Mouse (Mus musculus) heart, adult 18-20 months (tissue): Measurements from ENCODE around the gene Cd46. TPM values are rescaled to one million over a fixed set of nuclear protein-coding genes. Genes with fewer than 3 reads are reported as not detected.

Experiments used
- DNase-seq, 2 experiments: peaks; one replicate each; pipeline ENCODE4 v3.0.0; 2021 to 2022; ENCODE audit warnings: mixed read lengths in 1 of 2
- long read RNA-seq, 2 experiments: library from polyadenylated mRNA; stranded (forward); transcript quantifications; one replicate each; pipeline ENCODE4 v2.0.0; 2021
- total RNA-seq, 2 experiments: library from RNA; stranded (reverse); gene quantifications; 2 replicates each; pipeline ENCODE4 v1.2.3; 2021

Gene Cd46
- total RNA-seq, result under 1 TPM; 0.57 to 0.65 TPM
- long read RNA-seq, experiment 1, partial matches to known transcripts, result 0 of 1 reads
- long read RNA-seq, experiment 1, other reads (novel, unspliced or antisense), result 1 of 1 reads
- long read RNA-seq, experiment 2, result 0 reads

DNA sequence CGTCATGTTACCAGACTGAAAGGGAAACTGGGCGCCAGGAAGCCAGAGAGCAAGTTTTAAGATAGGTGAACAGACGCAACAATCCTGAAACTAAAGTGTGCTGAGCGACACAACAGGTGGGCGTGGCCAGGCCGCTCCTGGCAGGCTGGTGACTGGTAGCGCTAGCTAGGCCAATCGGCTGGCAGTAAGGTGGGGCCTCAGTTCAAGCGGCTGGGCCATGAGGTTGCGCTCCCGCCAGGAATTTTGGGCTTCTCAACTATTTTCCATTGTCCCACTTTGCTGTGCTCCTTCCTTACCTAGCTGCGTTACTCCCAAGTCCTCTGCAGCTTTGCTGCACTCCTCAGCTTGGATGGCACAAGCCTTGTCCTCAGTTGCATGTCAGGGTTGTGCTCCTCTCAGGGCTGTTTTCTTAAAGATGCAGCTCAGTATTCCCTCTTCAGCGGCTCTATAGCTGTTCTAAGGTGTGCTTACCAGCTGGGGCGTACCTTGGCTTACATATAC, at the start of gene Cd46:
Cd46 (minus strand) TSS at position 30 of the 501 bp plus-strand sequence.
- DNase-seq, result peak; percentile 78 to 84

DNA sequence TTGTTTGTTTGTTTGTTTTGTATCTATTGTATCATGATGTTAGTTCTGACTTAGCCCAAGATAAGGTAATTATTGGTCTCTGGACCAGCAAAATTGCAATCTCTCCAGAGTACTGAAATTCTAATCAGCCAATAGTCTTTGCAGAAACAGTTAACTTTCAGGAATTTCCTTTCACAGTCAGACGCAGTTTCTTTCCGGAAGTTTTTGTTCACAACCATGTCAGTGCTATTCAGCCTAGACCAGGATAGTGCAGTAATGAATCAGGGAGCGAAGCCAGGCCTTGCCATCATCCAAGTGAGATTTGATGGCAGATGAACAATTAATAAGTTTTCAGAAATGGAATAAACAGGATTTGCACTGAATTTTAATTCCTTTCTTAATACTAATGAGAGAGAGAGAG, 40.0 kb upstream of the Cd46 start:
- DNase-seq, result peak; percentile 23 to 36

DNA sequence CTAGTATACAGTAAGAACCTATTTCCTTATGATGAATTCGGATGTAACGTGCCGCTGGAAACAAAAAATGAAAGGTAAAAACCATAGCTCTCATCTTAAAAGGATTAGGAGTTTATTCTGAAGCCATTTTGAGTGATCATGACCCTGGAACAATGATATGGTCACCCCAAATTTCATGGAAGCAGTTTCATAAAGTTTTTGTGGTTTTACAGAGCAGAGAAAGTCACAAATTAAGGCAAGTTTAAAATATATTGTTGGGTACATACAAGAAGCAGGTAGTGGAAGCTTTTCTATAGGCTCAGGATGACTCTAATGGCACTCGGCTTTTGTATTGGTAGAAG, 39.6 kb upstream of the Cd46 start:
- DNase-seq, result no peak

DNA sequence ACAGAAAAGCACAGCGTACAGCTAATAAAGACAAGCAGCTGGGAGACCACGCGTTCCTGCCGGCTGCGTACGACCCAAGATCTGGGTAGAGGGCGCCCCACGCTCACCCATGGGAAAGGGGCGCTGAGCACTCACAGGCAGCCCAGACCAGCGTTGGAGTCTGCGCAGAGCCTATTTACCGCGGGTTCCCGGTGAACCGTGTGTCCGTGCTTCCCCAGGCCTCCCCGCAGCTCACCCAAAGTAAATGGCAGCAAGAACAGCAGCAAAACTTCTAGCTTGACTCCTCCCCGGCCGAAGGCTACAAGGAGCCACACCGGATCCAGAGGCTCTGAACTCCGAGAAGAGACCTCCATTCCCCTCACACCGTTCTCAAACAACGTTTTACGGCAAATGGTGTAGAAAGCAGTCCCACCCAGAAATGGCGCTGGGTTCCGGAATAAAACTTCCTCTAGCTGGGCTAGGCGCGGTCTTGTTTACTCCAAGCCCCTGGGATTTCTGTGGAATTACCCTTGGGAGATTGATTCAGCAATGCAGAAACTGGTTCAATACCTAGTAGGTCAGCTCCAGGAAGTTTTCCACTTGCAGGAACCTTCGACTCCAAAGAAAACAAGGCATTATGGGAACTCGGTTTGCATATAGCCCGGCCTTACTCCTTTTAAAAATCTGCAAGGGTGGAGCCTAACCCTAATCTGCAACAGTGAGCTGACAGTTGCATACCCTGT, 39.1 kb upstream of the Cd46 start, which contains the start of gene Cr1l:
Cr1l (minus strand) TSS at position 634 of the 722 bp plus-strand sequence.
- peak; percentile 92 to 93 for DNase-seq

DNA sequence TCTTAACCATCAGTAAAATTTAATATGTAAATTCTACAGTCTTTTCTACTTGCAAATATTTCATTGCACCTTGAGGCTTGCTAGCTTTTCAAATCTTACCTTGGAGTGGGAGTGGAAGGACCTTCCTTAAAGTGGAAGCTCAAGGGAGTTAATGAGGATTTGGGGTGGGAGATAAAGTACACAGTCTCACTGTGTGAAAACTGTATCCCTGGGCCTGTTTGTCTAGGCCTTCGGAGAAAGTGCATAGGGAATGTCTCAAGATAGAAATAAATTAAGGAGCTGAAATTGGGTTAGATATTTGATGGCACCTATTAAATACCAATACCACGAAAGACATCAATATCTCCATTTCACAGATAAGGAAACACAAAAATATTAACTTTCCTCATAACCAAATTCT, 38.4 kb upstream of the Cd46 start:
- no peak for DNase-seq

DNA sequence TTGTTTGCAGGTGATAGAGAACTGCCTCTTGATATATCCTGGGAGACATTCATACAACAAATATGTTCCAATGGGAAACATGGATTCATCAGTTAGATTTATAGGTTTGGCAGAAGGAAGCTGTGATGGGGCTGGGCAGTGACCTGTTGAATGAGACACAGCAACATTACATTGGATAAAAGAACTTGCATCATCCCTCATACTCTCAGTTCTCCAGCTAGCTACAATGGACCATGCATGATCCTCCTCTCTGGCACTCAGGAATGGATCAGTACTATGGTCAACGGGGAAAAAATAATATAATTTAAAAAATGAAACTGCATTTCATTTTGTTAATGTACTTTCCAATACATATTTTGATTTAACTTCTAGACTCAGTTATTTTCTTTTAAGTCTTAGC, 37.8 kb upstream of the Cd46 start:
- DNase-seq, result no peak

DNA sequence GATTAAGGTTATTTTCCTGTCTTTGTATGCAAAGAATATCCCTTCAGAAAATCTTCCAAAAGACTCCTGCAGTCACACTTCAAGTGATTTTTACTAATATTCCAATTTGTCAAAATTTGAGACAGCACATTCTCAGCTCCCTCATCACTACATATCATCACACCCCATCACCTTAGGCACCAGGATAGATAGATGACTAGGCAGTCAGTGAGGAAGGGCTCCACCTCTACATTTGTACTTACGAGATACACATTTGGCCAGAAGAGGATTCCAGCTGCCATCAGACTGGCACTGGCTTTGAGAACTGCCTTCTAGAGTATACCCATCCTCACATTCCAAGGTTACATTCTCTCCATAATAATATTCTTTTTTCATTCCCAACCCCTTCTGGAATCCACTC, 22.4 kb upstream of the Cd46 start:
- DNase-seq, result no peak

DNA sequence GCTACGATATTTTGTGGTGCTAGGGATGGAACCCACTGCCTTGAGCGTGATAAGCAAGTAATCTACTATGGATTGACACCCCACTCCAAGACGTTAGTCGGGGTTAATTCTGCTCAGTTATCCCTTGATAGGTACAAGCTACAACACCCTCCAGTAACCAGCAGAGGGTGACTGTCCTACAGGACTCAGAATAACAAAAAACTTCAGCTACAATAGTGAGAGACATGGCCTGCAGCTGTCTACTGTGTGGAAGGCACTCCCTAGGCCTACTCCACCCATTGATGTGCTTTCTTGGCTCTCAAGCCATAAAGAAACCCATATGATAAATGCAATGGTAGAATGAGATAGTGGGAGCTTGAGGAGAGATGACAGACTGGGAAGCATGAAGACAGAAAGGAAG, 21.6 kb upstream of the Cd46 start:
- no peak for DNase-seq

DNA sequence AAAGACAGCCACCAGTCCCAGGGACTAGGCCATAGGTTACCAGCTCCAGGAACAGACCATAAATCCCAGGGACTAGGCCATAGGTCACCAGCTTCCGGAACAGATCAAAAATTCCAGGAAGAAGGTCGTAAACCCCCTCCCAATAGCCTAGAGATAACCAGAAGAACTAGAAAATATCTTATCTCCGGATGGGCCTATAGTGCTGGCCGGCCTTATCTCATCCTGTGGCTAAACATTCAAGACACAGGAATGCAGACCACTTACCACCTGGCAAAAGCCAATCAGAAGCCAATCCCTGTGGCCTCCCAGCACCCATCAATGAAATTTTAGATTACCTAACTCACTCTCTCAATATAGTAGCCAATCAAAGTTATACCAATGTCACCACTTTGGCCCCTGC, 8.6 kb upstream of the Cd46 start:
- DNase-seq, result no peak

DNA sequence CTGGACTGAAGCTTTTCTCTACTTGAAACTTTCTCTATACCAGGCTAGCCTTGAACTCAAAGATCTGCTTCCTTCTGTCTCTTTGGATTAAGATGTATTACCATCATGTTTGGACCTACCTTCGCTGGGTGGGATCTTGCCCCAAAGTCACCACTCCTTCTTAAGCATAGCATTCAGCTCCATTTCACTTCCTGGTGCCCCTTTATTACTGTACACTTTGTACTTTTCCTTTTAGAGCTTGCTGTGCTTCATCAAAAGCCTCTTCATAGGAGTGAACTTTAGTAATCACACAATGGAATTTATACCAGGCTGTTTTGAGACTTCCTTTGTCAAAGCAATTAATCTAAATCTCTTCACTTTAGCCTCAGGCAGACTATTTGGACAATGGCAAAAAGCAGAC, 6.0 kb upstream of the Cd46 start:
- DNase-seq, result no peak

DNA sequence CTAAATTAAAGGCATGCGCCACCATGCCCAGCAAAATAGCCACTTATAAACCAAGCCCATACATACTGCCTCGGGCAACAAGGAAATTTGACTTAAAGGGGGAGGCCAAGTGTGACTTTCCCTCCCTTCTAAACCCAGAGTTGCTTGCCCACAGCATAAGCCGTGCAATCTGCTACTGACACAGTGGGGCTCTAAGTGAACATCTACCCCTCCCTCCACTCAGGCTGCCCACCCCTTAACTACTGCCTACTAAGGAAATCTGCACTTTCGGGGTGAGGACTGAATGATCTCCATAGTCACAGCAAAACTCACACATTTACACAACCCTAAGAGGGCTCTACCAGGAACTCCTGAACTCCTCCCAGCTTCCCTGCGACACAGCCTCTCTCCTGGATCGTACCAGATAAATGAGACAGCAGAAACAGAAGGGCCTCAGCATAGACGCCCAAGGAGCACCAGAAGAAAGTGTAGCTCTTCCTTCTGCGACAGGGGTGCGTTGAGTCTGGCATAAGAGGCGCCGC, 290 bp downstream of the Cd46 start:
- DNase-seq, result no peak

DNA sequence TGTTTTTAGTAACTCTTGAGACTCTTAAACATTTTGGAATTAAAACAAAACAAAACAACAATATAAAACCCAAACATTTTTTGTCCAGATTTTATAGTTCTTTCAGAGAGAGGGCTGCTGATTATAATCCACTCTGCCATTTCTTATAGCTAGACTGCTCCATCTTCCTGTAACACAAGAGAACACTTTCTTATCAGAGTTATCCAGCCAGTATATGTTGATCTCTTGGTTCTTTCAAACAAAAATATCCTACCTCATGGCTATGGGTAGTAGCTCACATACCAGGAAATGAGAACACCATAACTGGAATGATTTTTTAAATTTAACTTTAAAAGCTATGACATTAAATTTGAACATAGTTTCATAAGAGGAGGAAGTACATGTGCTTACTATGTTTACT, 9.9 kb downstream of the Cd46 start:
- DNase-seq, result no peak

DNA sequence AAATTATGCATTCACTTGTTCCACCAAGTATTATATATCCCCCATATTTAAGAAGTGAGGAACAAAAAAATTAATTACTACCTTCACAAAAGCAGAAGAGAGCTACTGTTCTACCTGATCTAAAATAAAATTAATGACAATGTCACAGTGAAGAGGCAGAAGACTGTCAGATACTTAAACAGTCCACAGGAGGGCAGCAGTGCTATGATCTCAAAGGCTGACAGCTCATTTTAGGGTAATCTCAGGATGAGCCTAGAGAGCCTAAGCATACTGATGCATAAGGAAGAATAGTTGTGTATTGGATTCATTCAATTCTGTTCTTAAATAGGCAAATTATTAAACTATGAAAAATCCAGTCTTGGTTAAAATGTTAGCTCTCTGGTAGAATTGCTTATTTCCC, 51.6 kb downstream of the Cd46 start:
- DNase-seq, result peak; percentile 48 to 72

DNA sequence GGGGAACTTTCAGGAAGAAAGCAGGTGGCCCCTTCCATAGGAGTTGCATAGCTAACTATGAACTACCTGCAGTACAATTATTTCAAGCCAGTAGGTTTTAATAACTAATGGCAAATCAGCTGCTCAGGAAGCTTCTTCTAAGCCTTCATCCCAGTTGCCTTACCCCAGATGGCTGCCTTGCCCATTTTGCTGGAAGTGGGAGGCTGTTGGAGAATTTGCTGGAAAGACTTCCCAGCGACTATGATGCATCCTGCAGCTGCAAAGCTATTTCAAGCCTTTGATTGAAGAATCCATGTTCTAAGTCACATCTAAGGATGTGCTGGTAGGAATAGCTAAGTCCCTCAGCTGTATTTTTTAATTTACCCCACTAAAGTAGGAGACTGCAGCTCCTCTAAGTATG, 53.7 kb downstream of the Cd46 start:
- peak in 1 of 2 experiments; percentile 7 for DNase-seq

DNA sequence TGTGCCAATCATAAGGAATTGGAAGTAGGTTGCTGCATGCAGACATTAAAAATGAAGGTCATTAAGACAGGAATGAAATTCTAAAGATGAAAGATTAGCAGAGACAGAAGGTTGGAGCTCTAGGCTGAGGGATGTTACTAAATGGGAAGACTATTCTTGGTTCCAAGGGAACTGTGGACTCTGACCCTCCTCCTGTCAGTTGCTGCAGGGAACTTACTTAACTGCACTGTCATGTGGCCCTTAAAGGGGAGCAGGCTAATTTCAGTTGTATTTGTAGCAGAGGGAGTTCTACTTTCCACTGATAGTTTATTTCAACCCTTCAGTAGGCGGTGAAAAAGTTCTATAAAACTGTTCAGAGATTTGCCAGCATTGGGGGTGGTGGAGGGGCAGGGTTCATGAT, 54.1 kb downstream of the Cd46 start:
- no peak for DNase-seq

DNA sequence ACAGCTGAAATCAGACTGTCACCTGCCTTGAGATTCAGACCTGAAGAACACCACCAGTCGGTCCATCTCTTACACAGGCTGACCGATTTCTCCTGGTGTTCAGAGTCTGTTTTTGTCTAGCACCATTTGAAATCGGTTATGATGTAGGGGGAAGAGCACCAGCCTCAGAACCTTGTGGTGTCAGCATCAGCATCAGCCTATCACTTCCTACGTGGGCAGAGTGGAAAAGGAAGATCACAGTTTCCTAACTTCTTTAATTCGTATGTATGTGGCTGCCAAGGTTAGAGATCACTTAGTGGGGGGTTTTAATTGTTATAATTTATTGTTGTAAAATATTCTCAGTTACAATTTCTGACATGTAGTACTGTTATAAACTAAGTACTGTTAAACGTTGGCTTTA, 54.6 kb downstream of the Cd46 start:
- no peak for DNase-seq

DNA sequence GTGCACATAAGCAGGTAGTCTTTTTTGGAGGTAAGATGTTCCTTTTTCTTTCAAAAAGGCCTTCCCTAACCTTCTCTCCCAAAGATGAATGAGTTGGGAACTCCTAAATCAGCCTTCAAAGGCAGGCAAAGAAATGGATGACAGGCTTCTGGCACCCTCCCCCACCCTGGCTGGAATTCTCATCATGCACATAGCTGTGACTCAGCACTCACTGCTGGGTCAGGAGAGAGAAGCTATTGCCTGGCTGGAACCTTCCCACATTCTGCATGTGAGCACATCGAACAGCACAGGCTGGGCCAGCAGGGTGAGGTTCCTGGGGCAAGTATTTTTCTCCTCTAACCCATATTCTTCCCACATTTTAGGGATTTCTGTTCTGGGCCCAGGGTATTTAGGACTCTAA, 58.1 kb downstream of the Cd46 start:
- DNase-seq, result peak; percentile 82 to 83

DNA sequence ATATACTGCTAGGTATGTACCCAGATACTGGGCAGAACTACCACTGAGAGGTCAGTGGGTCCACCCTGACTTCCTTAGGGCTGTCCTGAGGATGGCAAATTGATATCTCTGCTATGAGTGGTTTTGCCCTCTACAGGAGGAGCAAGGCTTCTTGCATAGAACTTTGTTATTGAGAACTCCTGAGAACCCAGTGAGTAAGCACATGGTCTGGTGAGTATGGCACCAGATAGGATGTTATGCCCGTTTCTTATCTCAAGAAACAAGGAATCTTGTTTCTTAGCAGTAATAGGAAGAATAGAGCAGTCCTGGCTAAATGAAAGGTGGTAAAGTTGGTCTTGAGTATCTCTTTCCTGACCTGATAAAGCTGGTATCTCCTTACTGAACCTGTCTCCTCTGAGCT, 59.3 kb downstream of the Cd46 start:
- DNase-seq, result peak in 1 of 2 experiments; percentile 11

DNA sequence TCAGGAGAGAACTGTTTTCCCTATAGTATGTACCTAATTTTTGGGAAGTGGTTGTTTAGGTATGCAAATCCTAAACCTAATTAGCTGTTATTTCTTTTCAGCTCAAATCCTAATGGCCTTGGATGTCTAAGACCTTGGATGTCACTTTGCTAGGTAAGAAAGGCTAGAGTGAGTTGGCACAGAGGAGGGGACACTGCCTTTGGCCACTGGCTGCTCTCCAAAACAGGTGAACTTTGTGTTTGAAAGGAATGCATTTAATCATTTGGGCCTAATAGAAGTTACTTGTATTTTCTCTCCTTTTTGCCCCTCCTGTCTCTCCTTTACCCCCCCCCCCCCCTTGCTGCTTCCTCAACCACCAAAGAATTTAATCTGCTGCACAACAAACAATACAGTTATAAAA, 60.3 kb downstream of the Cd46 start:
- no peak for DNase-seq

DNA sequence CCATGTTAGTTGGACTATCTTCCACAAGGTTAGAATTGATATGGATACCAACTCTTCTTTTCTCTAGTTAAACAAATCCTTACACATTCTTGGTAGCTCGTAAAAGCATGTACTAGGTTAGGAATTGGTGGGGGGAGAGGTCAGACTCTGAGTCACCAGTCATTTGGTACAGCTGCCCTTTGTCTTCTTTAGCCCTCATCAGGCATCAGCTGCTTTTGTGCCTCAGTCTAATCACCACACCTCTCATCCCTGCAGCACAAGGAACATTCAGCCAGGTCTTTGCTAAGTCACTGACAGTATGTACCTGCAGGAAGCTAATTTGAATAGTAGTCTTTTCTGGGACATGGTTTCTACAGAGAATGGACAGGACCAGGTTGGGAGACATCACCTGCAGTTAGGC, 64.5 kb downstream of the Cd46 start:
- DNase-seq, result peak in 1 of 2 experiments; percentile 5

DNA sequence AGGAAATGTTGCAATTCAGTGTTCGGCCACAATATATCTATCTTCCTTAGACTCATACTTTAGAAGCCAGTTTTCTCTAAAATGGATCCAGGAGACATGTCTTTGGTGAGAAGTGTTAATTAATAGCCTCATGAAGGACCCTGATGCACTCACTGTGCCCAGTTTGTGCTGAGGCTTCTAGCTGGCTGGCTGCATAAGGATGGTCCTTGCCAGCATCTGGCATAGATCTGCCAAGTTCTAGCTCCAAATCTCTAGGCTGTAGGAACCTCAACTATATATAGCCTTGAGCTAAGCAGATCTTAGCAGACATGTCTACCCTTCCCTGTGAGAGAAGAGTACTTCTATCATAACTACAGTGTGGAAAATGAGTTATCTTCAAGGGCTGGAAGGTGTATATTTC, 68.2 kb downstream of the Cd46 start:
- peak in 1 of 2 experiments; percentile 23 for DNase-seq

DNA sequence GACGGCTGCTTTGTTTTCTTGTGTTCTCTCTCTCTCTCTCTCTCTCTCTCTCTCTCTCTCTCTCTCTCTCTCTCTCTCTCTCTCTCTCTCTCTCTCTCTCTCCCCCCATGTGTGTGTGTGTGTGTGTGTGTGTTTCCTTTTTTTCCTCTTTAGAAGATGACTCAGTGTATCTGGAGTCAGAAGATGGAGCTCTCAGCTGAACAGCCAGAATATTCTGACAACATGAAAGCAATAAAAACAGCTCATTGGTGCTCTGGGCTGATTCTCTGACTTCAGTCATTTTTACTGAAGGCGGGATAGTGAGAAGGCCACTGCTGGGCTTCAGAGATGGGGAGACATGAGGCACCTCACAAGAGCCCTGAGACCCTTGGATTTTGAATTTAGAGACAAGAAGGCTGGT, 70.2 kb downstream of the Cd46 start:
- peak in 1 of 2 experiments; percentile 10 for DNase-seq

DNA sequence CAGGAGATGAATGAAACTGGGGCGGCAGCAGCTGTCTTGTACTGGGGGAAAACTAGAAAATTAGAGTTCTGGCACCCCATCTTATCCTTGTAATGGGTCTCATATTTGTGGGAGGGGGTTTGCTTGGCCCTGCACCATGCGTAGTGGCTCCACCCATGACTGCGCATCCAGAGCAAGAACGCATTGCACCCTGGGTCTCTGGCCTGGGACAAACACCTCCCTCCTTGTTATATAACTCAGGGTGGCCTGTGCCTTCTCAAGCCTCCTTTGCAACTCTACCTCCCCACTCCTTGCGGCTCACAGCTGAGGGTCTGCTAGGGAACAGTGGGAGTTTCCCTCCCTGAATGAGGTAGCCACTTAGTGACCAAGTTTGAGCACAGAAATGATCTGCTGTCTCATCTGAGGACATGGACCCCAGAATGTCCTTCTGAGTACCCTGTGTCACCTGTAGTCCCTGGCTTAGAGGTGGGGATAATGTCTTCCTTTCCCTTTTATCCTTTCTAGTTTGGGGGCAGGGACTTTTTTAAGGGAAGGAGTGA, 72.9 kb downstream of the Cd46 start:
- peak in 1 of 2 experiments; percentile 24 for DNase-seq
